Mouse (Mus musculus) MEL (cell line): ENCODE measurements around the gene Gramd1b.

Experiments used
- CTCF ChIP-seq, 3 experiments: IDR thresholded peaks in 2 of 3; conservative IDR thresholded peaks in 1 of 3; 2 replicates each; pipeline ENCODE4 v1.5.1; 2011 to 2012; ENCODE audit warnings: low read length in 3 of 3, low read depth in 2 of 3, mild to moderate bottlenecking in 2 of 3, improper control_type of control experiment in 1 of 3, inconsistent platforms in 1 of 3, mixed read lengths in 1 of 3, moderate library complexity in 1 of 3; ENCODE audit not compliant: control insufficient read depth in 1 of 3, insufficient read depth in 1 of 3, poor library complexity in 1 of 3, severe bottlenecking in 1 of 3
- JUND ChIP-seq: IDR thresholded peaks from 2 replicates; pipeline ENCODE4 v1.6.1; 2011; ENCODE audit warnings: low read depth, mild to moderate bottlenecking, improper control_type of control experiment, low read length
- SIN3A ChIP-seq: IDR thresholded peaks from 2 replicates; pipeline ENCODE4 v1.6.1; 2012; ENCODE audit warnings: low read length, improper control_type of control experiment, inconsistent platforms
- USF2 ChIP-seq, 2 experiments: IDR thresholded peaks; 2 replicates each; pipeline ENCODE4 v1.6.1; 2011 to 2012; ENCODE audit warnings: improper control_type of control experiment in 2 of 2, low read length in 2 of 2, borderline replicate concordance in 1 of 2, inconsistent platforms in 1 of 2, low read depth in 1 of 2, mild to moderate bottlenecking in 1 of 2; ENCODE audit not compliant: insufficient read depth in 1 of 2
- ZMIZ1 ChIP-seq: IDR thresholded peaks from 2 replicates; pipeline ENCODE4 v1.6.1; 2012; ENCODE audit warnings: low read depth, mild to moderate bottlenecking, inconsistent platforms, low read length, improper control_type of control experiment, moderate library complexity

GRCm38 (mm10) chr9:40466782-40467181, 64.4 kb downstream of the Gramd1b start:
- no peak for TF ChIP-seq CTCF (IDR thresholded peaks at IDR 0.05 in 2 of 3, conservative IDR thresholded peaks at IDR 0.05 in 1 of 3; ENCODE audit: control insufficient read depth in 1 of 3, insufficient read depth in 1 of 3, low read depth in 2 of 3, low read length in 3 of 3, poor library complexity in 1 of 3, severe bottlenecking in 1 of 3)
- TF ChIP-seq ZMIZ1: no peak
- no peak for TF ChIP-seq USF2 (IDR thresholded peaks at IDR 0.05; ENCODE audit: borderline replicate concordance in 1 of 2, insufficient read depth in 1 of 2, low read depth in 1 of 2, low read length in 2 of 2)
- no peak for TF ChIP-seq JUND
- TF ChIP-seq SIN3A: no peak
